Mouse (Mus musculus) hindbrain, postnatal 0 days (tissue): Measurements from ENCODE around the gene Tmigd3. TPM values are rescaled to one million over a fixed set of nuclear protein-coding genes. Genes with fewer than 3 reads are reported as not detected.

Experiments
- ATAC-seq: fragments of 200-750 bp; cut with Nextera tagmentation; 2 replicates; pipeline ENCODE4 v1.8.0; 2017; ENCODE audit warnings: mild to moderate bottlenecking, moderate TSS enrichment, moderate library complexity
- DNase-seq: peaks from one replicate; pipeline ENCODE4 v3.0.0-alpha.2; 2015; ENCODE audit warnings: low spot score
- H3K27ac ChIP-seq: fragments of 300-500 bp; sonication (generic); 2 replicates; pipeline ENCODE4 v1.5.1; 2014; ENCODE audit warnings: mild to moderate bottlenecking
- H3K27me3 ChIP-seq: fragments of 300-500 bp; sonication (generic); 2 replicates; pipeline ENCODE4 v1.6.1; 2014; ENCODE audit warnings: low read length, mixed read lengths; ENCODE audit not compliant: insufficient read depth
- H3K36me3 ChIP-seq: fragments of 300-500 bp; sonication (generic); 2 replicates; pipeline ENCODE4 v1.6.1; 2014; ENCODE audit warnings: low read length, mixed read lengths; ENCODE audit not compliant: insufficient read depth
- H3K4me1 ChIP-seq: fragments of 300-500 bp; sonication (generic); 2 replicates; pipeline ENCODE4 v1.6.1; 2014; ENCODE audit warnings: antibody characterized with exemption, low read length, mixed read lengths; ENCODE audit not compliant: insufficient read depth
- H3K4me2 ChIP-seq: fragments of 300-500 bp; sonication (generic); 2 replicates; pipeline ENCODE4 v1.6.1; 2014; ENCODE audit warnings: low read depth, mild to moderate bottlenecking, low read length, moderate library complexity, mixed read lengths
- H3K4me3 ChIP-seq: fragments of 300-500 bp; sonication (generic); 2 replicates; pipeline ENCODE4 v1.5.1; 2014; ENCODE audit warnings: low read length
- H3K9ac ChIP-seq: fragments of 300-500 bp; sonication (generic); replicated peaks from 2 replicates; pipeline ENCODE4 v1.6.1; 2014; ENCODE audit warnings: mild to moderate bottlenecking, low read length, moderate library complexity, mixed read lengths
- H3K9me3 ChIP-seq: fragments of 300-500 bp; sonication (generic); 2 replicates; pipeline ENCODE4 v1.6.1; 2016; ENCODE audit warnings: low read length, mixed read lengths
- CTCF ChIP-seq: IDR thresholded peaks from 2 replicates; pipeline ENCODE4 v1.5.1; 2016; ENCODE audit warnings: antibody characterized with exemption, control low read depth, low read depth
- WGBS: fragments of 180-500 bp; shearing (Covaris S2); extraction: QIAGEN DNeasy Blood & Tissue Kit; methylation state at CpG from one replicate; pipeline ENCODE4 v1.1.7; 2014; 5-methylcytosine and 5-hydroxymethylcytosine counted together
- polyA plus RNA-seq: library from polyadenylated mRNA; unstranded; fragments of >200 nt; fragmentation: Nextera tagmentation; extraction: Ambion mirVana; gene quantifications from 2 replicates; pipeline ENCODE4 v1.2.1, GENCODE M21; 2015
- total RNA-seq: library from RNA; depleted of rRNA; stranded (reverse); fragments of >200 nt; gene quantifications from 2 replicates; pipeline ENCODE4 v1.2.3, GENCODE M21; 2014

Gene Tmigd3
- total and polyA plus RNA-seq, 2 experiments from 2014 or later, result not detected

DNA sequence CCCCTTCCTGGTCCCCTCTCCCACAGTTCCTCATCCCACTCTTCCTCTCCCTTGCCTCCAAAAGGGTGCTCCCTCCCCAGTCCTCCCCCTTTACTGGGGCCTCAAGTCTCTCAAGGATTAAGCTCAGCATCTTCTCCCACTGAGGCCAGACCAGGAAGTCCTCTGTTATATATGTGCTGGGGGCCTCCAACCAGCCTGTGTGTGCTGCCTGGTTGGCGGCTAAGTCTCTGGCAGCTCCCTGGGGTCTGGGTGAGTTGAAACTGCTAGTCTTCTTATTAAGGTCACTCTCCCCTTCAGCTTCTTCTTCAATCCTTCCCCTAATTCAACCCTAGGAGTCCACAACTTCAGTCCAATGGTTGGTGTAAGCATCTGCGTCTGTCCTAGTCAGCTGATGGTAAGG is 12.4 kb downstream of the Tmigd3 start:
- H3K4me2 ChIP-seq, result no peak overlapping the region
- H3K9ac ChIP-seq, result no peak overlapping the region
- ATAC-seq, result no peak
- no peak overlapping the region for H3K27ac ChIP-seq
- H3K27me3 ChIP-seq, result no peaks in the 10 kb centered on the region
- DNase-seq, result no peak
- no peaks in the 10 kb centered on the region for H3K36me3 ChIP-seq
- H3K4me1 ChIP-seq, result no peaks in the 10 kb centered on the region
- 94% methylated on average over 2 of the region's 2 CpGs for WGBS
- H3K4me3 ChIP-seq, result no peak overlapping the region
- no peak for TF ChIP-seq CTCF
- H3K9me3 ChIP-seq, result no peaks in the 10 kb centered on the region

DNA sequence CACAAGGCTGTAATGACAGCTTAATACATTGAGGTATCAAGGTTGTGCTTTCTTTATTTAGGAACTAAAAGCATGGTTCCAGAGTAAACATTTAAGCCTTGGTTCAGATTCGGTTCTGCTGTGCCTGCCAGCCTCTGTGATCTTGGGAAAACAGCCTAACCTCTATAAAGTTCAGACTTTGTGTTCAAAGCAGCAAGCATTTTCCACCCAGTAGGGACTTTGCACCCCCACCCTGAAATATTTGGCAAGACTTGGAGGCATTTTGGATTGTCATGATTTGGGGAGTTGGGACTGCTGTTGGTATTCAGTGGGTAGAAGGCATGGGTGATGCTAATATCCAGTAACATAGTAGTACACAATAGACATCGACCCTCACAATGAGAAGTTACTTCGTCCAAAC is 18.3 kb downstream of the Tmigd3 start:
- Histone ChIP-seq H3K9me3 (no peaks in the 10 kb centered on the region), H3K4me2 (no peak overlapping the region), H3K36me3 (no peaks in the 10 kb centered on the region), H3K4me1 (no peaks in the 10 kb centered on the region), H3K27ac (no peak overlapping the region), H3K9ac (no peak overlapping the region), H3K4me3 (no peak overlapping the region), H3K27me3 (no peaks in the 10 kb centered on the region)
- ATAC-seq, result no peak
- no peak for TF ChIP-seq CTCF
- 73% methylated on average over 3 of the region's 3 CpGs for WGBS
- DNase-seq, result no peak

DNA sequence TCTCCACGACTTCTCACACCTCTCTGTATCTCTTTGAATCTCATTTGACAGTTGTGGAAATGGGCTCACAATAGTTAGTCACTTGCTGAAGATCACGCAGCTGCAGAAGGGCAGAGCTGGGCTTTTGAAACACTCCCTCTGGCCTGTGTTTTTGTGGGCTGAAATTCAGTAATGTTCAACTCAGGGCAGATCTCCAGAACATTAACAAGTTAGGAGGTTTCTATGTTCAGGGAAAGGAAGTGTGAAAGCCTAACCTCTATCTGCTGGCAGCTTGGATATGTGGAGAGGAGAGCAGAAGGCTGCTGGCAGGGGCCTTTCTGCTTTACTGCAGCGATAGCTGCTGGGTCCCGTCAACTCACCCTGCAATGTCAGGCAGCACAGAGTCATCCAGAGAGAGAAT is 19.5 kb downstream of the Tmigd3 start:
- WGBS, result 66% methylated on average over 4 of the region's 4 CpGs
- H3K4me1 ChIP-seq, result peaks cover 3% of the 10 kb centered on the region; the same call in 1 of the 2 replicates
- no peaks in the 10 kb centered on the region for H3K9me3 ChIP-seq
- no peak overlapping the region for H3K4me2 ChIP-seq
- H3K9ac ChIP-seq, result no peak overlapping the region
- no peak for TF ChIP-seq CTCF
- H3K4me3 ChIP-seq, result no peak overlapping the region
- DNase-seq (no peak), ATAC-seq (no peak)
- no peaks in the 10 kb centered on the region for H3K27me3 ChIP-seq
- H3K36me3 ChIP-seq, result no peaks in the 10 kb centered on the region
- no peak overlapping the region for H3K27ac ChIP-seq

DNA sequence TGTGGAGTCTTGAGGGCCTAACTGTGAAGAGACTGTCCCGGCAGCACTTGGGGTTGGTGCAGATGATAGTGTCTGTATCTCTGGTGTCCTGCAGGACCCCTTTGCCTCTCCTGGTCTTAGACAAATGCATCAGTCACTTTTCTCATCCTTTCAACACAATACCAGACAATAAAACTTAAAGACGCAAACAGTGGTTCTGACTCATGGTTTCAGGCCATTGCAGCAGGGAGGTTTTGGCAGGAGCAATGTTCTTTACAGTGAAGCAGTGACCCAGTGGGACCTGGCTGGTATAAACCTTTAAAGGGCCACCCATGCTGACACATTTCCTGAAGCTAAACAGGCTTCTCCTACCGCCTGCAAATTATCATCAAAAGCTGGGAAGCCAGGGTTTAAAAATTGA is 20.4 kb downstream of the Tmigd3 start:
- ATAC-seq (no peak), DNase-seq (no peak)
- no peak overlapping the region for H3K4me2 ChIP-seq
- no peaks in the 10 kb centered on the region for H3K27me3 ChIP-seq
- no peak overlapping the region for H3K4me3 ChIP-seq
- no peaks in the 10 kb centered on the region for H3K36me3 ChIP-seq
- H3K9me3 ChIP-seq, result no peaks in the 10 kb centered on the region
- H3K9ac ChIP-seq, result no peak overlapping the region
- H3K4me1 ChIP-seq, result peaks cover 3% of the 10 kb centered on the region; the same call in 1 of the 2 replicates
- WGBS, result 90% methylated on average over 3 of the region's 3 CpGs
- no peak overlapping the region for H3K27ac ChIP-seq
- TF ChIP-seq CTCF, result no peak

DNA sequence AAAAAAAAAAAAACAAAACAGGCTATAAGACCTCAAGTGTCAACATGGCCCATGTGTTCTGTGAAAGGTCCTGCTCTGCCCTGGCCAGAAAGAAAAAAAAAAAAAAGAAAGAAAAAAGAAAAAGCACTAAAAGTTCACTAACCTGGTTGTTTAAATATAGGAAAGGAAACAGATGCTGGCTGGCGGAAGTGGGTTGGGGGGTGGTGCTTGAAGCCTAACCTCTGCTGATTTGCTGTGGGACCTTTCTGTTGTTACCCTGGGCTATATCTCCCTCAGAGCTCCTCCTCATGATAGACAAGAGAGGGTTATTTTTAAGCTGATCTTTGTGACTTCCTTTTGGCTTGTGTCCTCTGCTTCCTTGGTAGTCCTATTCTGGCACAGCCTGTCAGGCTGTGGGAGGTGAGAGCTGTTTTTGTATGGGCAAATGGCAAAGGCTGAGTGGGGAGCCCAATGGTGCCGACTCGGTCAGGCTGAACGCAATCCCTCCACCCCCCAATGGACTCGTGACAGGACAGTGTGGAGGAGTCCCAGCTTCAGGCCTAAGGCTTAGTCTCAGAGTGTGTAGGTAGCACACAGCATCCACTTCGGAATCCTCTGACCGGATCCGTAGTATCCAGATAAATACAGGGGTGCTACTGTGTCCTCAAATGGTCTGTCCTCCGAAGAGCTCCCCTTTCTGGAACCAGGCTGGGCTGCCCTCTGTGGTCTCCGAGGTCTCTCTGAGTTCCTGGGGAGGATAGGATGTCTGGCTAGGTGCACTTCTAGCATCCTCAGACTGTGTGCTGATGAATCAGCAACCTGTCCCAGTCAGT is 21.3 kb downstream of the Tmigd3 start:
- ATAC-seq (no peak), DNase-seq (no peak)
- H3K9me3 ChIP-seq, result no peaks in the 10 kb centered on the region
- WGBS, result 74% methylated on average over 10 of the region's 10 CpGs
- peaks cover 3% of the 10 kb centered on the region; the same call in 1 of the 2 replicates for H3K4me1 ChIP-seq
- no peak overlapping the region for H3K27ac ChIP-seq
- no peaks in the 10 kb centered on the region for H3K36me3 ChIP-seq
- no peak overlapping the region for H3K4me3 ChIP-seq
- TF ChIP-seq CTCF, result no peak
- H3K27me3 ChIP-seq, result no peaks in the 10 kb centered on the region
- no peak overlapping the region for H3K4me2 ChIP-seq
- no peak overlapping the region for H3K9ac ChIP-seq

DNA sequence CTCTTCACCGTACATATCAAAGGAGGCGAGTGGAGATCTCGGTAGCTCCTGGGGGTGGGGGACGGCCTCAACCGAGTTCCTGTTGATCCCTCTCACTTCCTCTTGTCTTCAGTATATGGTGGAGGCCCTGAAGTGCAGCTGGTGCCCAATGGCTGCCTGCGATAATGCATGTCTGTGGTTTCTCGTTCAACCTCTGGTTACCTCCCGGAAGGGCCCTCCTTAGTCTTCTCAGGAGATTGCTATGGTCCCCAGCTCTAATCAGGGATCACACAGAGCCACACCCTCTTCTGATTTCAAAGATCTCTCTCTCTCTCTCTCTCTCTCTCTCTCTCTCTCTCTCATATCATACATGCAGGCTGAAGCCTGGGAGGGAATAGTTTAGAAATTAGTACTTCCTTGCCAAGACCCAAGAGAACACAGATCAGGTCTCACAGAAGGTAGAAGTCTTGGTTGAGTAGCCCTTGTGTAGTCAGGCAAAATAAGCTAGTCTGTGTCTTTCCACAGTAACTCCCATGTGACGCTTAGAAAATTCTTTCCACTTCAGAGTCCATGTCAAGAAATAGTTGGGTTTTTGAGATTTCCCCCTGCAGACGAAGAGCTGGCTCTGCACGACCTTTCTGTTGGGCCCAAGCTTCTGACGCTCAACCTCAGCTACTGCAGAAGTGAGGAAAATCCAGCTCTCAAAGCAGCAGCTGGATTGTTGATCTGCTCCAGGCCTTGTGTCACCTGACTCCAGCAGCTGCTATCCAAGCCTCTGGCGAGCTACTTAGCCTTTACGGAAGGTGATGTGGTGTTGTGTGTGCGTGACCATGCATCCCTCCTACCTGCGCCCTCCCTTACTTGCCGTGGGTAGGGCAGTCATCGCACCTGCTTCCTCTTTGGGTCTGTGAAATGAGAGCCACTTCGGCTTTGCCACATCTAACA is 22.1 kb downstream of the Tmigd3 start:
- H3K9ac ChIP-seq, result no peak overlapping the region
- no peaks in the 10 kb centered on the region for H3K36me3 ChIP-seq
- 0 out of 2 replicates have a peak, but pooled peaks have one; percentile 27 for ATAC-seq
- no peaks in the 10 kb centered on the region for H3K9me3 ChIP-seq
- no peaks in the 10 kb centered on the region for H3K27me3 ChIP-seq
- TF ChIP-seq CTCF, result no peak
- H3K4me3 ChIP-seq, result no peak overlapping the region
- H3K27ac ChIP-seq, result no peak overlapping the region
- DNase-seq, result no peak
- H3K4me2 ChIP-seq, result no peak overlapping the region
- 87% methylated on average over 19 of the region's 19 CpGs for WGBS
- peaks cover 3% of the 10 kb centered on the region; the same call in 1 of the 2 replicates for H3K4me1 ChIP-seq
